Mouse (Mus musculus) CH12.LX (cell line): Measurements from ENCODE around the gene 4930469K13Rik. TPM values are rescaled to one million over a fixed set of nuclear protein-coding genes. Genes with fewer than 3 reads are reported as not detected.

Experiments
- DNase-seq: peaks from one replicate; pipeline ENCODE4 v3.0.0-alpha.2; 2013; ENCODE audit errors: extremely low read depth
- H3K27ac ChIP-seq: 2 replicates; pipeline ENCODE4 v1.5.1; 2012; ENCODE audit warnings: low read depth, mild to moderate bottlenecking, control low read depth, moderate library complexity; ENCODE audit not compliant: insufficient read depth
- H3K27me3 ChIP-seq: replicated peaks from 2 replicates; pipeline ENCODE3; 2012; ENCODE audit warnings: inconsistent platforms
- H3K36me3 ChIP-seq, 2 experiments: replicated peaks in 1 of 2; 2 replicates each; pipeline versions ENCODE3 to v1.6.1; 2012; ENCODE audit warnings: inconsistent platforms in 1 of 2, low read length in 1 of 2, mild to moderate bottlenecking in 1 of 2, mixed read lengths in 1 of 2, moderate library complexity in 1 of 2; ENCODE audit not compliant: control insufficient read depth in 1 of 2, insufficient read depth in 1 of 2
- H3K4me1 ChIP-seq, 2 experiments: 2 replicates each; pipeline ENCODE4 v1.6.1; 2012; ENCODE audit warnings: inconsistent platforms in 1 of 2, moderate library complexity in 1 of 2; ENCODE audit not compliant: insufficient read depth in 2 of 2, control insufficient read depth in 1 of 2
- H3K4me2 ChIP-seq: 2 replicates; pipeline ENCODE4 v1.6.1; 2012; ENCODE audit warnings: low read depth, mild to moderate bottlenecking, control low read depth; ENCODE audit not compliant: poor library complexity, insufficient read depth, severe bottlenecking
- H3K4me3 ChIP-seq, 3 experiments: fragments of 150-350 bp in 1 of 3; sonication (generic) in 1 of 3; replicated peaks in 1 of 3; 2 replicates each; pipeline versions ENCODE3 to v1.5.1; 2011 to 2012; ENCODE audit warnings: low read depth in 2 of 3, low read length in 2 of 3, mild to moderate bottlenecking in 2 of 3, moderate library complexity in 2 of 3, control low read depth in 1 of 3, improper control_type of control experiment in 1 of 3, inconsistent platforms in 1 of 3, mixed read lengths in 1 of 3; ENCODE audit not compliant: poor library complexity in 1 of 3
- H3K79me2 ChIP-seq: replicated peaks from 2 replicates; pipeline ENCODE4 v1.6.1; 2012; ENCODE audit warnings: mild to moderate bottlenecking, moderate library complexity; ENCODE audit not compliant: control insufficient read depth, poor library complexity, insufficient read depth, severe bottlenecking; ENCODE audit errors: extremely low read depth
- H3K9ac ChIP-seq: 2 replicates; pipeline ENCODE4 v1.6.1; 2012; ENCODE audit warnings: low read depth, mild to moderate bottlenecking, control low read depth, moderate library complexity; ENCODE audit not compliant: insufficient read depth
- H3K9me3 ChIP-seq: replicated peaks from 2 replicates; pipeline ENCODE3; 2012; ENCODE audit warnings: low read length, inconsistent platforms, mixed read lengths
- CHD2 ChIP-seq: IDR thresholded peaks from 2 replicates; pipeline ENCODE4 v1.6.1; 2011; ENCODE audit warnings: low read length, improper control_type of control experiment
- CTCF ChIP-seq, 2 experiments: IDR thresholded peaks in 1 of 2; conservative IDR thresholded peaks in 1 of 2; 2 replicates each; pipeline ENCODE4 v1.5.1; 2011 to 2012; ENCODE audit warnings: low read depth in 2 of 2, low read length in 2 of 2, improper control_type of control experiment in 1 of 2, inconsistent platforms in 1 of 2, mild to moderate bottlenecking in 1 of 2, moderate library complexity in 1 of 2
- ELF1 ChIP-seq: IDR thresholded peaks from 2 replicates; pipeline ENCODE4 v1.6.1; 2014; ENCODE audit warnings: low read depth, mild to moderate bottlenecking, inconsistent platforms, low read length, improper control_type of control experiment
- HCFC1 ChIP-seq: IDR thresholded peaks from 2 replicates; pipeline ENCODE4 v1.6.1; 2012; ENCODE audit warnings: low read depth, mild to moderate bottlenecking, inconsistent platforms, low read length, improper control_type of control experiment
- KAT2A ChIP-seq: IDR thresholded peaks from 2 replicates; pipeline ENCODE4 v1.6.1; 2012; ENCODE audit warnings: low read length, improper control_type of control experiment, inconsistent platforms; ENCODE audit not compliant: insufficient replicate concordance
- NRF1 ChIP-seq: IDR thresholded peaks from 2 replicates; pipeline ENCODE4 v1.6.1; 2014; ENCODE audit warnings: low read depth, mild to moderate bottlenecking, inconsistent platforms, low read length, improper control_type of control experiment, moderate library complexity
- PAX5 ChIP-seq: IDR thresholded peaks from 2 replicates; pipeline ENCODE4 v1.6.1; 2012; ENCODE audit warnings: low read length, inconsistent platforms, mixed read lengths
- RAD21 ChIP-seq: IDR thresholded peaks from 2 replicates; pipeline ENCODE4 v1.6.1; 2011; ENCODE audit warnings: low read depth, mild to moderate bottlenecking, low read length, improper control_type of control experiment, moderate library complexity
- RCOR1 ChIP-seq: conservative IDR thresholded peaks from 2 replicates; pipeline ENCODE4 v1.6.1; 2012; ENCODE audit warnings: low read depth, mild to moderate bottlenecking, inconsistent platforms, low read length, improper control_type of control experiment
- SIN3A ChIP-seq: IDR thresholded peaks from 2 replicates; pipeline ENCODE4 v1.6.1; 2012; ENCODE audit warnings: low read length, improper control_type of control experiment, inconsistent platforms
- SMC3 ChIP-seq: IDR thresholded peaks from 2 replicates; pipeline ENCODE4 v1.6.1; 2011; ENCODE audit warnings: low read depth, low read length, improper control_type of control experiment
- dilution Hi-C: fragments of 300-500 bp; cut with MboI; formaldehyde crosslinking; loops from 2 replicates; pipeline ENCODE4 v1.14.3; 2020; ENCODE audit warnings: low sequenced_read_pairs; ENCODE audit not compliant: extremely low pct_unique_long_range_greater_than_20kb, extremely low pct_ligation_motif_present
- in situ Hi-C: fragments of 300-500 bp; cut with MboI; formaldehyde crosslinking; loops from 3 replicates; pipeline ENCODE4 v1.14.3; 2019; ENCODE audit warnings: low sequenced_read_pairs, low pct_ligation_motif_present, low pct_unique_long_range_greater_than_20kb, mixed read lengths
- polyA plus RNA-seq: library from polyadenylated mRNA; unstranded; fragments of >175 nt; gene quantifications from 2 replicates; pipeline ENCODE4 v1.2.1, GENCODE M21; 2012; ENCODE audit warnings: low read depth; ENCODE audit not compliant: insufficient read length
- total RNA-seq, 2 experiments: library from RNA; depleted of rRNA; stranded (reverse); fragments of 300-350 nt in 1 of 2; fragments of >200 nt in 1 of 2; gene quantifications; 2 replicates each; pipeline ENCODE4 v1.2.3; 2012 to 2014

4930469K13Rik gene
- total RNA-seq (2012; rRNA removed) (not detected in 2 replicates), total RNA-seq (2014; rRNA removed) (0.42 TPM in 1 of 2 replicates, not detected in the other), polyA plus RNA-seq (not detected in 2 replicates)

DNA sequence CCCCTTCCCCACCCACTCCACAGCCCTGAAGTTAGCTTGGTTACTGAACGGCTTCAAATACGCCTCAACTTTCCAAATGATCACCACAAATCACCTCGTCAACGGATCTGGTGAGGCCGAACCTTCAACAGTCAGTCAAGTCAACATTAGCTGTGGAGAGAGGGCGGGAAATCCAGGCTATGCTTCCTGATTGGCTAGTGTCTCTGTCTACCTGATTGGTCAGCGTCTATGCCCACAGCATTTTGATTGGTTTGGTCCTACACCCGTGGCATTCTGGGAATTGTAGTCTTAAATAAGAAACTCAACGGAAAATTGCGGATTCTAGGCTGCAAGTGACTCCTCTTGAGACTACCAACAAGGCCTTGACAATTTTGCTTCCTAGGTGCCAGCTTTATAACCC, at the start of gene 4930469K13Rik:
4930469K13Rik (minus strand) TSS at position 133 of the 400 bp plus-strand sequence.
- in situ Hi-C loops: loop anchor here (25.0 kb wide), 1 partner anchor 361 kb away; no protein-coding TSS in a partner anchor
- Histone ChIP-seq H3K9me3 (no peaks in the 10 kb centered on the region), H3K79me2 (no peaks in the 10 kb centered on the region), H3K4me1 (peaks cover 14 to 23% of the 10 kb centered on the region in 2 experiments; a peak in 3 of 4 replicates), H3K36me3 (no peaks in the 10 kb centered on the region)
- DNase-seq: peak; percentile 59
- TF ChIP-seq SIN3A (no peak), HCFC1 (peak; percentile 93), RCOR1 (no peak), NRF1 (0 out of 2 replicates have a peak, but pooled peaks have one; percentile 17), CHD2 (peak; percentile 91), PAX5 (no peak), KAT2A (peak; percentile 75; the same call in 1 of the 2 replicates)
- TF ChIP-seq, all 38 proteins: peak for 4
- Histone ChIP-seq H3K4me3 (no peak within 1 kb of the TSS), H3K9ac (no peak within 1 kb of the TSS), H3K27me3 (no peaks in the 10 kb centered on the region), H3K27ac (no peak within 1 kb of the TSS), H3K4me2 (no peak within 1 kb of the TSS)
- dilution Hi-C loops: no loop called here

DNA sequence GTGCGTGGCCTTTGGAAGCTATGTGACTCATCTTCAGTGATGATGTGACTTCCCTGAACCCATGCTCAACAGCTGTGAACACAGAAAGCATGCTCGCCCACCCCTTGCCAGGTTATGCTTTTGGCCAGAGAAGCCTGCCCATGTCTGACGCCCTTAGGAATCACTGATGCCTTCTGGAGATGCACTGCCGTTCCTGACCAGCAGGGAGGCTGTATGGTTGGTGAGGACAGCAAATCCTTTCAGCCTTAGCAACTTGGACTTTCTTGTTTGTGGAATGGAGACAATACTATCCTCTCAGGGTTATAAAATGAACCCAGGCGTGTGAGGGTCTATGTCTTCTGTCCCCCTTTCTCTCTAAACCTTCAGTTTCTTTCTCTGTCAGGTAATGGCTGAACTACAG, 48.6 kb upstream of the 4930469K13Rik start:
- dilution Hi-C loops: no loop called here
- H3K4me1 ChIP-seq: peaks cover 2 to 13% of the 10 kb centered on the region in 2 experiments; a peak in 2 of 4 replicates
- in situ Hi-C loops: no loop called here
- H3K27me3 ChIP-seq: no peaks in the 10 kb centered on the region
- DNase-seq: peak; percentile 34
- H3K27ac ChIP-seq: no peak overlapping the region
- H3K79me2 ChIP-seq: no peaks in the 10 kb centered on the region
- TF ChIP-seq SMC3: peak; percentile 30; the same call in 1 of the 2 replicates
- TF ChIP-seq RAD21: peak; percentile 13
- peak; percentile 61 to 63 for TF ChIP-seq CTCF (conservative IDR thresholded peaks at IDR 0.05 in 1 of 2, IDR thresholded peaks at IDR 0.05 in 1 of 2; ENCODE audit: low read depth in 2 of 2, low read length in 2 of 2)
- no peak for TF ChIP-seq KAT2A
- H3K9ac ChIP-seq: no peak overlapping the region
- no peak overlapping the region for H3K4me3 ChIP-seq
- no peak overlapping the region for H3K4me2 ChIP-seq
- no peaks in the 10 kb centered on the region for H3K9me3 ChIP-seq
- no peaks in the 10 kb centered on the region for H3K36me3 ChIP-seq

DNA sequence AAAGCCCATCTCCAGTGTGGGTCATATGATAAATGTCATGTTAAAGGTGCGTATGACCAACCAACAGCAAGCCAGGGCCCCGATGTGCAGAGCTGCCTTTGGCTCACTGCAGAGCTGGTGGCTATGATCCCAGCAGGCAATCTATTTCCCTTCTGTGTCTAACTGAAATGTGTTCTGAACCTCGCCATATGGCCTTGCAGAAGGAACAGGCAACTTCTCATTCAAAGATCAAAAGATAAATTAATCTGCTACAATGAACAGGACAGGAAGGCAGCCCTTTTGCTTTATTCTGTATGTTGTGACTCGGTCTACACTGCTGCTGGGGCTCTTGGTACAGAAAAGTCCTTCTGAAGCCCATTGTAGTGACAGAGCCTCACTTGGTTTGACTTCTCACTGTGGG, 46.1 kb upstream of the 4930469K13Rik start:
- H3K4me1 ChIP-seq: peaks cover 2 to 13% of the 10 kb centered on the region in 2 experiments; a peak in 2 of 4 replicates
- no peaks in the 10 kb centered on the region for H3K9me3 ChIP-seq
- no peak overlapping the region for H3K9ac ChIP-seq
- in situ Hi-C loops (no loop called here), dilution Hi-C loops (no loop called here)
- H3K4me3 ChIP-seq: no peak overlapping the region
- no peaks in the 10 kb centered on the region for H3K79me2 ChIP-seq
- H3K4me2 ChIP-seq: no peak overlapping the region
- no peak for DNase-seq
- H3K27me3 ChIP-seq: no peaks in the 10 kb centered on the region
- TF ChIP-seq ELF1: no peak
- H3K27ac ChIP-seq: no peak overlapping the region
- H3K36me3 ChIP-seq: no peaks in the 10 kb centered on the region
